Mouse (Mus musculus): ENCODE data around the gene Ascl3. TPM values are rescaled to one million over a fixed set of nuclear protein-coding genes. Genes with fewer than 3 reads are reported as not detected.

Gene Ascl3
- polyA plus RNA-seq, 1 experiment from 2014 or later, result not detected

GRCm38 (mm10) chr7:109752008-109752925, 20.7 kb upstream of the Ascl3 start, which contains the start of gene Tmem9b:
Gene Tmem9b (minus strand): TSS chr7:109752875.
- no peaks in the 10 kb centered on the region for H3K4me1 ChIP-seq (replicated peaks; ENCODE audit: control insufficient read depth, insufficient read depth, low read length)
- H3K27ac ChIP-seq (ENCODE audit: low read depth, low read length), result peak within 1 kb of the TSS; percentile 56
- H3K27me3 ChIP-seq (ENCODE audit: control insufficient read depth, insufficient read depth, low read length), result no peaks in the 10 kb centered on the region
- H3K36me3 ChIP-seq (ENCODE audit: control insufficient read depth, insufficient read depth, low read length), result no peaks in the 10 kb centered on the region
- WGBS, result under 1% methylated on average over 61 of the region's 74 CpGs
- peak; percentile 87 for DNase-seq (ENCODE audit: low spot score)
- peak; percentile 92 for ATAC-seq (ENCODE audit: low FRiP score)
- H3K4me2 ChIP-seq (replicated peaks; ENCODE audit: low read depth, low read length), result peak within 1 kb of the TSS; percentile 71
- H3K4me3 ChIP-seq (ENCODE audit: low read depth, low read length), result peak within 1 kb of the TSS; percentile 76
- H3K9ac ChIP-seq (ENCODE audit: low read depth, low read length), result peak within 1 kb of the TSS; percentile 95
- no peaks in the 10 kb centered on the region for H3K9me3 ChIP-seq (ENCODE audit: control insufficient read depth, low read length)

DNA sequence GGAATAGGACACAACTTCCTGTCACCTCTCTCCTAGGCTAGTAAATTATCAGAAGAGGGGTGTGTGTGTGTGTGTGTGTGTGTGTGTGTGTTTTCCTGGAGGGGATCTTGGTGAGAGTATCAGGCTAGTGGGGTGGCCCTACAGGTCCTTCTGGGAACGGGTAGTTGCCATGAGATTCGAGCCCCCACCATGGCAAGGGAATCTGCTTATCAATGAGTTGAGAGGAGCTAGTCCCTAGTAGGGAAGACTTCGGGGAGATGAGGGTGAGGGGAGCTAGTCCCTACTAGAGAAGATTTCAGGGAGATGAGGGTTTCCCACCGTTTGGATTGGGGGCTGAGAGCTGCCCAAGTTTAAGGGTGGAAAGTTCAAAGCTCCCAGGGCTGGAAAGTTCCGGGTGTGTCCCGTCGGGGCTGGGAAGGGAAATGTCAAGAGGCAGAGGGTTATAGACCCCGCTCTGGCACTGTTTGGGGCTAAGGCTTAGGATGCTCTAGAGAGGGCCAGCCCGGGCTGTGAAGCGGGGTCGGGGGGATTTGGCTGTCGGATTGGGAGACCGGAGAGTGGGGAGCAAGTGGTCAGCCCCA, 20.0 kb upstream of the Ascl3 start:
- H3K36me3 ChIP-seq (ENCODE audit: control insufficient read depth, insufficient read depth, low read length), result no peaks in the 10 kb centered on the region
- WGBS, result 2% methylated on average over 13 of the region's 13 CpGs
- ATAC-seq (ENCODE audit: low FRiP score) (peak; percentile 4), DNase-seq (ENCODE audit: low spot score) (no peak)
- H3K4me1 ChIP-seq (replicated peaks; ENCODE audit: control insufficient read depth, insufficient read depth, low read length), result no peaks in the 10 kb centered on the region
- no peaks in the 10 kb centered on the region for H3K27me3 ChIP-seq (ENCODE audit: control insufficient read depth, insufficient read depth, low read length)
- no peaks in the 10 kb centered on the region for H3K9me3 ChIP-seq (ENCODE audit: control insufficient read depth, low read length)
- peak overlapping the region; percentile 76 for H3K4me3 ChIP-seq (ENCODE audit: low read depth, low read length)
- H3K4me2 ChIP-seq (replicated peaks; ENCODE audit: low read depth, low read length), result peak overlapping the region; percentile 71
- H3K9ac ChIP-seq (ENCODE audit: low read depth, low read length), result peak overlapping the region; percentile 95
- H3K27ac ChIP-seq (ENCODE audit: low read depth, low read length), result peak overlapping the region; percentile 56

GRCm38 (mm10) chr7:109747747-109748146, 16.2 kb upstream of the Ascl3 start:
- H3K9me3 ChIP-seq (ENCODE audit: control insufficient read depth, low read length), result no peaks in the 10 kb centered on the region
- H3K4me1 ChIP-seq (replicated peaks; ENCODE audit: control insufficient read depth, insufficient read depth, low read length), result no peaks in the 10 kb centered on the region
- H3K9ac ChIP-seq (ENCODE audit: low read depth, low read length), result no peak overlapping the region
- ATAC-seq (ENCODE audit: low FRiP score) (no peak), DNase-seq (ENCODE audit: low spot score) (no peak)
- no peak overlapping the region for H3K4me2 ChIP-seq (replicated peaks; ENCODE audit: low read depth, low read length)
- H3K36me3 ChIP-seq (ENCODE audit: control insufficient read depth, insufficient read depth, low read length), result no peaks in the 10 kb centered on the region
- 45% methylated on average over 1 of the region's 1 CpGs for WGBS
- no peak overlapping the region for H3K27ac ChIP-seq (ENCODE audit: low read depth, low read length)
- no peaks in the 10 kb centered on the region for H3K27me3 ChIP-seq (ENCODE audit: control insufficient read depth, insufficient read depth, low read length)
- H3K4me3 ChIP-seq (ENCODE audit: low read depth, low read length), result no peak overlapping the region

DNA sequence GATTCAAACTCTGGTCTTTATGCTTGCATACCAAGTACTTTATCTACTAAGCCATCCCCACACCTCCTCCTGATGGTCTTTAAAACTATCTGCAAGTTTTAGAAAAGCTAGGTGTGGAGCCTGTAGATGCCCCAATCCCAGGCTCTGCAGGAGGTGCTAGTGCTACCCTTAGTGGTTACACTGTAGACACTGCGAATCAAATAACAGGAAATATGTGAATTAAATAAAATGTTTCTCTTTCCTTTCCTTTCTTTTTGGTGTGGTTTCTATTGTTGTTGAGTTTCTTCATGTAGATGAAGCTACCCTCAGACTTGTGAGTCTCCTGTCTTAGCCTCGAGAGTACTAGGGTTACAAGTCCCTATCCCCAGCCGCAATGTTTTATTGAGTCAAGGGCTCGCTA, 10.2 kb upstream of the Ascl3 start:
- DNase-seq (ENCODE audit: low spot score) (no peak), ATAC-seq (ENCODE audit: low FRiP score) (no peak)
- H3K27me3 ChIP-seq (ENCODE audit: control insufficient read depth, insufficient read depth, low read length), result no peaks in the 10 kb centered on the region
- no peaks in the 10 kb centered on the region for H3K4me1 ChIP-seq (replicated peaks; ENCODE audit: control insufficient read depth, insufficient read depth, low read length)
- H3K9me3 ChIP-seq (ENCODE audit: control insufficient read depth, low read length), result no peaks in the 10 kb centered on the region
- H3K9ac ChIP-seq (ENCODE audit: low read depth, low read length), result no peak overlapping the region
- H3K36me3 ChIP-seq (ENCODE audit: control insufficient read depth, insufficient read depth, low read length), result no peaks in the 10 kb centered on the region; the same call in 1 of the 2 replicates
- no peak overlapping the region for H3K4me3 ChIP-seq (ENCODE audit: low read depth, low read length)
- no peak overlapping the region for H3K4me2 ChIP-seq (replicated peaks; ENCODE audit: low read depth, low read length)
- H3K27ac ChIP-seq (ENCODE audit: low read depth, low read length), result no peak overlapping the region
- WGBS, result 88% methylated on average over 4 of the region's 4 CpGs

GRCm38 (mm10) chr7:109741060-109741459, 9.5 kb upstream of the Ascl3 start:
- Histone ChIP-seq H3K4me2 (replicated peaks; ENCODE audit: low read depth, low read length) (no peak overlapping the region), H3K36me3 (ENCODE audit: control insufficient read depth, insufficient read depth, low read length) (no peaks in the 10 kb centered on the region; the same call in 1 of the 2 replicates), H3K27me3 (ENCODE audit: control insufficient read depth, insufficient read depth, low read length) (no peaks in the 10 kb centered on the region), H3K27ac (ENCODE audit: low read depth, low read length) (no peak overlapping the region), H3K9me3 (ENCODE audit: control insufficient read depth, low read length) (no peaks in the 10 kb centered on the region), H3K4me1 (replicated peaks; ENCODE audit: control insufficient read depth, insufficient read depth, low read length) (no peaks in the 10 kb centered on the region), H3K9ac (ENCODE audit: low read depth, low read length) (no peak overlapping the region), H3K4me3 (ENCODE audit: low read depth, low read length) (no peak overlapping the region)
- no peak for ATAC-seq (ENCODE audit: low FRiP score)
- 93% methylated on average over 1 of the region's 1 CpGs for WGBS
- DNase-seq (ENCODE audit: low spot score), result no peak

GRCm38 (mm10) chr7:109739822-109740370, 8.4 kb upstream of the Ascl3 start:
- H3K9ac ChIP-seq (ENCODE audit: low read depth, low read length), result no peak overlapping the region
- H3K27ac ChIP-seq (ENCODE audit: low read depth, low read length), result no peak overlapping the region
- H3K4me1 ChIP-seq (replicated peaks; ENCODE audit: control insufficient read depth, insufficient read depth, low read length), result no peaks in the 10 kb centered on the region
- ATAC-seq (ENCODE audit: low FRiP score) (no peak), DNase-seq (ENCODE audit: low spot score) (no peak)
- 87% methylated on average over 5 of the region's 5 CpGs for WGBS
- H3K4me3 ChIP-seq (ENCODE audit: low read depth, low read length), result no peak overlapping the region
- H3K36me3 ChIP-seq (ENCODE audit: control insufficient read depth, insufficient read depth, low read length), result no peaks in the 10 kb centered on the region; the same call in 1 of the 2 replicates
- no peaks in the 10 kb centered on the region for H3K9me3 ChIP-seq (ENCODE audit: control insufficient read depth, low read length)
- H3K27me3 ChIP-seq (ENCODE audit: control insufficient read depth, insufficient read depth, low read length), result no peaks in the 10 kb centered on the region
- H3K4me2 ChIP-seq (replicated peaks; ENCODE audit: low read depth, low read length), result no peak overlapping the region

GRCm38 (mm10) chr7:109734806-109735205, 3.3 kb upstream of the Ascl3 start:
- Histone ChIP-seq H3K27me3 (ENCODE audit: control insufficient read depth, insufficient read depth, low read length) (no peaks in the 10 kb centered on the region), H3K9me3 (ENCODE audit: control insufficient read depth, low read length) (no peaks in the 10 kb centered on the region), H3K9ac (ENCODE audit: low read depth, low read length) (no peak overlapping the region), H3K36me3 (ENCODE audit: control insufficient read depth, insufficient read depth, low read length) (no peaks in the 10 kb centered on the region; the same call in 1 of the 2 replicates), H3K27ac (ENCODE audit: low read depth, low read length) (no peak overlapping the region), H3K4me1 (replicated peaks; ENCODE audit: control insufficient read depth, insufficient read depth, low read length) (no peaks in the 10 kb centered on the region), H3K4me2 (replicated peaks; ENCODE audit: low read depth, low read length) (no peak overlapping the region), H3K4me3 (ENCODE audit: low read depth, low read length) (no peak overlapping the region)
- DNase-seq (ENCODE audit: low spot score) (no peak), ATAC-seq (ENCODE audit: low FRiP score) (no peak)
- 93% methylated on average over 4 of the region's 4 CpGs for WGBS

GRCm38 (mm10) chr7:109723697-109724096, 7.8 kb downstream of the Ascl3 start, which contains the start of gene BC051019:
Gene BC051019 (minus strand): TSS chr7:109723850.
- H3K9me3 ChIP-seq (ENCODE audit: control insufficient read depth, low read length), result no peaks in the 10 kb centered on the region

More at GRCm38 (mm10) chr7:109723697-109724096, 7.8 kb downstream of the Ascl3 start, which contains the start of gene BC051019:
- Histone ChIP-seq H3K27ac (ENCODE audit: low read depth, low read length) (no peak within 1 kb of the TSS), H3K4me2 (replicated peaks; ENCODE audit: low read depth, low read length) (no peak within 1 kb of the TSS), H3K4me1 (replicated peaks; ENCODE audit: control insufficient read depth, insufficient read depth, low read length) (no peaks in the 10 kb centered on the region), H3K9ac (ENCODE audit: low read depth, low read length) (no peak within 1 kb of the TSS), H3K27me3 (ENCODE audit: control insufficient read depth, insufficient read depth, low read length) (no peaks in the 10 kb centered on the region), H3K4me3 (ENCODE audit: low read depth, low read length) (no peak within 1 kb of the TSS), H3K36me3 (ENCODE audit: control insufficient read depth, insufficient read depth, low read length) (no peaks in the 10 kb centered on the region)
- DNase-seq (ENCODE audit: low spot score), result no peak
- 92% methylated on average over 5 of the region's 5 CpGs for WGBS
- no peak for ATAC-seq (ENCODE audit: low FRiP score)
